Mouse (Mus musculus): ENCODE measurements around the gene Lsm11. TPM values are rescaled to one million over a fixed set of nuclear protein-coding genes. Genes with fewer than 3 reads are reported as not detected.

The Lsm11 gene
- polyA plus RNA-seq, 1 experiment from 2014 or later: 12.0 TPM

DNA sequence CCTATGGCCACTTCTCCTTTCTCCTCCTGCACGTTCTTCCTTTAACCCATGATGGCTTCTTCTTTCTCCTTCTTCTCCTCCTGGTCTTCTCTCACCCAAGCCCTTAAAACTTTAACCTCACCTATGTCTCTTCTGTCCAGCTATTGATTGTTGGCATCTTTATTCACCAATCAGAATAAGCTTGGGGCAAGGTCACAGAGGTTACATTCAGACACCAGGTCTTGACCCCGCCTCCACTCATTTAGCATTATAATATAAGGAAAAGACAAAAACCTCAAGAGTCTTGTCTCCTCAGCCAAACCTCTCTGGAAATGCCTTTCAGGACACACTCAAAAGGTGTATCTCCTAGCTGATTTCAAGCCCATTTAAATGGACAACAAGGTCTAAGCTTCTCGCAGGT is 23.7 kb upstream of the Lsm11 start:
- Histone ChIP-seq H3K27ac (ENCODE audit: low read depth, low read length) (no peak overlapping the region), H3K4me2 (replicated peaks; ENCODE audit: low read depth, low read length) (no peak overlapping the region), H3K9ac (ENCODE audit: low read depth, low read length) (no peak overlapping the region), H3K27me3 (ENCODE audit: control insufficient read depth, insufficient read depth, low read length) (no peaks in the 10 kb centered on the region), H3K4me3 (ENCODE audit: low read depth, low read length) (no peak overlapping the region), H3K9me3 (ENCODE audit: control insufficient read depth, low read length) (no peaks in the 10 kb centered on the region), H3K4me1 (replicated peaks; ENCODE audit: control insufficient read depth, insufficient read depth, low read length) (no peaks in the 10 kb centered on the region), H3K36me3 (ENCODE audit: control insufficient read depth, insufficient read depth, low read length) (no peaks in the 10 kb centered on the region)
- no peak for DNase-seq (ENCODE audit: low spot score)
- no peak for ATAC-seq (ENCODE audit: low FRiP score)
- WGBS: 92% methylated on average over 3 of the region's 3 CpGs

DNA sequence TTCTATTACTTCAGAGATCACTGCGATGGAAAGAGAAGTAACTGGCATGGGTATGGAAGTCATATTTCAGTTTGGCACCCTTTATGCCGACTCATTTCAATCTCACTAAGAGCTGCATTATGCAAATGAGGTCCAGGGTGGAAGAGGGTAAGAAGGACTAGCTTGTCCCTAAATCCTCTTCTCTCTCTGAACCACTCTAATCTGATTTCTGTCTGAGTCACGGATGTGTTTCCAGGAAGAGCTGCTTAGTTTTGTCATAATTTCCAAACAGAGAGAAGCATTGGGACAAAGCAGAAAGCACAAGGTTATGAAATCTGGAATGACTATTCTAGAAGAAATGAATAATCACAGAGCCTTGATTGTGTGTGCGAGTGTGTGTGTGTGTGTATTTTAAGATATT is 22.2 kb upstream of the Lsm11 start:
- H3K27me3 ChIP-seq (ENCODE audit: control insufficient read depth, insufficient read depth, low read length): no peaks in the 10 kb centered on the region
- ATAC-seq (ENCODE audit: low FRiP score) (no peak), DNase-seq (ENCODE audit: low spot score) (no peak)
- H3K36me3 ChIP-seq (ENCODE audit: control insufficient read depth, insufficient read depth, low read length): no peaks in the 10 kb centered on the region
- H3K4me2 ChIP-seq (replicated peaks; ENCODE audit: low read depth, low read length): no peak overlapping the region
- no peak overlapping the region for H3K27ac ChIP-seq (ENCODE audit: low read depth, low read length)
- no peak overlapping the region for H3K9ac ChIP-seq (ENCODE audit: low read depth, low read length)
- H3K4me1 ChIP-seq (replicated peaks; ENCODE audit: control insufficient read depth, insufficient read depth, low read length): no peaks in the 10 kb centered on the region
- H3K9me3 ChIP-seq (ENCODE audit: control insufficient read depth, low read length): no peaks in the 10 kb centered on the region
- WGBS: 88% methylated on average over 4 of the region's 4 CpGs
- H3K4me3 ChIP-seq (ENCODE audit: low read depth, low read length): no peak overlapping the region

DNA sequence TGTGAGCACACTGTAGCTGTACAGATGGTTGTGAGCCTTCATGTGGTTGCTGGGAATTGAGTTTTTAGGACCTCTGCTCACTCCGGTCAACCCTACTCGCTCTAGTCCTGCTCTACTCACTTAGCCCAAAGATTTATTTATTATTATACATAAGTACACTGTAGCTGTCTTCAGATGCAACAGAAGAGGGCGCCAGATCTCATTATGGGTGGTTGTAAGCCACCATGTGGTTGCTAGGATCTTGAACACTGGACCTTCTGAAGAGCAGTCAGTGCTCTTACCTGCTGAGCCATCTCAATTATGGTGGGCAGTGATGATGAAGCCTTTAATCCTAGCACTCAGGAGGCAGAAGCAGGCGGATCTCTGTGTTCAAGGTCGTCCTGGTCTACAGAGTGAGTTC is 15.3 kb upstream of the Lsm11 start:
- DNase-seq (ENCODE audit: low spot score): no peak
- Histone ChIP-seq H3K4me3 (ENCODE audit: low read depth, low read length) (no peak overlapping the region), H3K36me3 (ENCODE audit: control insufficient read depth, insufficient read depth, low read length) (no peaks in the 10 kb centered on the region), H3K27me3 (ENCODE audit: control insufficient read depth, insufficient read depth, low read length) (no peaks in the 10 kb centered on the region), H3K4me2 (replicated peaks; ENCODE audit: low read depth, low read length) (no peak overlapping the region), H3K9ac (ENCODE audit: low read depth, low read length) (no peak overlapping the region), H3K4me1 (replicated peaks; ENCODE audit: control insufficient read depth, insufficient read depth, low read length) (no peaks in the 10 kb centered on the region), H3K27ac (ENCODE audit: low read depth, low read length) (no peak overlapping the region), H3K9me3 (ENCODE audit: control insufficient read depth, low read length) (no peaks in the 10 kb centered on the region)
- ATAC-seq (ENCODE audit: low FRiP score): no peak
- WGBS: 80% methylated on average over 5 of the region's 5 CpGs

DNA sequence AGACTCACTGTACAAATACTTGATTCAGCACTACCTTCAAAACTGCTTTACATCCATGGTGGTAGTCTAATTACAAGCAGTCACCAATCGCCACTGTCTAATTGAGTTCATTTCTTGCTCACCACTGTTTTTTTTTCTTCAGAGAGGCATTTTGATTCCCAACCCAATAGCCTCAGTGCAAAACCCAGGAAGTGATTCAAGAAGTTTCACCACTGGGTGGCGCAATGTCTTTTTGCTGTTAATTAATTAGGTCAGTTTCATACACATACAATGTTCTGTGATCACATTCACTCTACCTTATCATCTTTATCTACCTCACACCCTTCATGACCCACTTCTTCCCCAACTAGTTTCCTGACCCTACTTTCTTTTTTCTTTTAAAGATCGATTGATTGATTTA is 14.9 kb upstream of the Lsm11 start:
- Histone ChIP-seq H3K27me3 (ENCODE audit: control insufficient read depth, insufficient read depth, low read length) (no peaks in the 10 kb centered on the region), H3K4me3 (ENCODE audit: low read depth, low read length) (no peak overlapping the region), H3K4me1 (replicated peaks; ENCODE audit: control insufficient read depth, insufficient read depth, low read length) (no peaks in the 10 kb centered on the region), H3K9ac (ENCODE audit: low read depth, low read length) (no peak overlapping the region), H3K9me3 (ENCODE audit: control insufficient read depth, low read length) (no peaks in the 10 kb centered on the region), H3K27ac (ENCODE audit: low read depth, low read length) (no peak overlapping the region), H3K4me2 (replicated peaks; ENCODE audit: low read depth, low read length) (no peak overlapping the region), H3K36me3 (ENCODE audit: control insufficient read depth, insufficient read depth, low read length) (no peaks in the 10 kb centered on the region)
- peak; percentile 30 for DNase-seq (ENCODE audit: low spot score)
- WGBS: 72% methylated on average over 3 of the region's 3 CpGs
- ATAC-seq (ENCODE audit: low FRiP score): no peak

DNA sequence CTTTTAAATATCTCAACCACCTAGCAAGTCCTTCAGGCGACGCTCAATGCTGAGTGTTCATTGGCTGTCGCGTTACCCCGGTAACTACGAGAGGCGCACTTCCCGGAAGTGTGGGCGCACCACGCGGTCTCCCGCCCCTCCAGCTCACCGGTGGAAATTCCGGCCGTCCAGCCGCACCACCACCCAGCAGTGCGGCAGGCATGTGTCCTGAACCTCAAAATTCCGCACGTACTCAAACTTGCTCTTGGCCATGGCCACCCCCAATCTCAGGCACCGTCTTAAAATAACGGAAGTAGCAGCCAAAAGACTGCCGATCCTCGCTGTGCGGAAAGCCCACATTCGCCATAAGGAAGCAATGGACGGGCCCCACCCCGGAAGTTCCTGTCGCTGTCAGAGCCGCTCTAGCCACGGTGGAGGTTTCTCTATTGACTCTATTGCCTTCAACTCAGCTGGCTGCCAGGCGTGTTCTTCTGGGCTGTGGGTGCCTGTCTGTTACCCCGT is 10.4 kb upstream of the Lsm11 start, which contains the start of gene Thg1l:
Thg1l (minus strand) TSS at position 368 of the 501 bp plus-strand sequence.
- H3K4me2 ChIP-seq (replicated peaks; ENCODE audit: low read depth, low read length): peak within 1 kb of the TSS; percentile 42
- peak within 1 kb of the TSS; percentile 64 for H3K4me3 ChIP-seq (ENCODE audit: low read depth, low read length)
- H3K9ac ChIP-seq (ENCODE audit: low read depth, low read length): peak within 1 kb of the TSS; percentile 49; the same call in 1 of the 2 replicates
- no peak within 1 kb of the TSS for H3K27ac ChIP-seq (ENCODE audit: low read depth, low read length)
- no peaks in the 10 kb centered on the region for H3K4me1 ChIP-seq (replicated peaks; ENCODE audit: control insufficient read depth, insufficient read depth, low read length)
- peak; percentile 96 for DNase-seq (ENCODE audit: low spot score)
- under 1% methylated on average over 32 of the region's 32 CpGs for WGBS
- H3K27me3 ChIP-seq (ENCODE audit: control insufficient read depth, insufficient read depth, low read length): no peaks in the 10 kb centered on the region
- no peaks in the 10 kb centered on the region for H3K36me3 ChIP-seq (ENCODE audit: control insufficient read depth, insufficient read depth, low read length)
- no peaks in the 10 kb centered on the region for H3K9me3 ChIP-seq (ENCODE audit: control insufficient read depth, low read length)
- ATAC-seq (ENCODE audit: low FRiP score): peak; percentile 100

DNA sequence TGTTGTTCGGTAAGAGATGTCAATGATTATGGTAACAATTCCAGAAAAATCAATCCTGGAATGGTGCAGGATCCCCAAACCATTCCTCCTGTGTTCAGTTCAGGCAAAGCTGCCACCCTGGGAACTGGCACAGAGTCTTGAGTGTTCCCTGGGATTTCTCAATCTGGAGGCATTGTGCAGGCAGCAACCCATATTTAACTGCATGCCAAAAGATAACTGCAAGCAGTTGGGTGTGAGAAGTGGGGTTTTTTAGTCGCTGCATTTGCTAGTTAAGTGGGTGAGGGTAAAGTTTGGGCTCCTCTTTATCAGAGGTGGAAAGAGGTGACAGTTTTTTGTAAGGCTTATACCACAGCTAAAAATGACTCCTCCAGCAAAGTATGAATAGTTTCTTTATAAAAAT is 2.8 kb upstream of the Lsm11 start:
- Histone ChIP-seq H3K4me1 (replicated peaks; ENCODE audit: control insufficient read depth, insufficient read depth, low read length) (no peaks in the 10 kb centered on the region; the same call in 1 of the 2 replicates), H3K27me3 (ENCODE audit: control insufficient read depth, insufficient read depth, low read length) (no peaks in the 10 kb centered on the region), H3K4me3 (ENCODE audit: low read depth, low read length) (no peak overlapping the region), H3K4me2 (replicated peaks; ENCODE audit: low read depth, low read length) (no peak overlapping the region), H3K9me3 (ENCODE audit: control insufficient read depth, low read length) (no peaks in the 10 kb centered on the region), H3K27ac (ENCODE audit: low read depth, low read length) (no peak overlapping the region), H3K36me3 (ENCODE audit: control insufficient read depth, insufficient read depth, low read length) (no peaks in the 10 kb centered on the region), H3K9ac (ENCODE audit: low read depth, low read length) (no peak overlapping the region)
- 87% methylated on average over 2 of the region's 2 CpGs for WGBS
- DNase-seq (ENCODE audit: low spot score) (no peak), ATAC-seq (ENCODE audit: low FRiP score) (no peak)

DNA sequence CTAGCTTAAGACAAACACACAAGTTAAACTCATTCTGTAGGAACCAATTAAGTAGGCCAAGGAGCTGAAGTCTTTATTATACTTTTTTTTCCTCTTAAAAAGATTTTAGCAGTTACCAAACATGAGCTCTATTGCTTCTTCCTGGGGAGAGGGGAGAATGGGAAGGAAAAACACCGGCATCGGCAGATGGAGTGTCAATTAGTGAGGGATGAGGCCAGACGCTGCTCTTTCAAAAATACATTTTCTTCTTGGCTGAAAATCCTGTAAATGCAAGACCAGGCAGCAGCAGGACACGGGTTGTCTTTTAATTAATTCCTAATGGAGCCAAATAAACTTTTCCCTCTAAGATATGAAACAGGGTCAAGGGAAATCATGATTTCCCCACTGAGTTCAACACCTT is 2.1 kb upstream of the Lsm11 start:
- Histone ChIP-seq H3K4me2 (replicated peaks; ENCODE audit: low read depth, low read length) (no peak overlapping the region), H3K27me3 (ENCODE audit: control insufficient read depth, insufficient read depth, low read length) (no peaks in the 10 kb centered on the region), H3K27ac (ENCODE audit: low read depth, low read length) (no peak overlapping the region), H3K4me1 (replicated peaks; ENCODE audit: control insufficient read depth, insufficient read depth, low read length) (no peaks in the 10 kb centered on the region; the same call in 1 of the 2 replicates), H3K9ac (ENCODE audit: low read depth, low read length) (no peak overlapping the region), H3K9me3 (ENCODE audit: control insufficient read depth, low read length) (no peaks in the 10 kb centered on the region), H3K4me3 (ENCODE audit: low read depth, low read length) (no peak overlapping the region), H3K36me3 (ENCODE audit: control insufficient read depth, insufficient read depth, low read length) (no peaks in the 10 kb centered on the region)
- ATAC-seq (ENCODE audit: low FRiP score) (no peak), DNase-seq (ENCODE audit: low spot score) (no peak)
- WGBS: 87% methylated on average over 4 of the region's 4 CpGs

DNA sequence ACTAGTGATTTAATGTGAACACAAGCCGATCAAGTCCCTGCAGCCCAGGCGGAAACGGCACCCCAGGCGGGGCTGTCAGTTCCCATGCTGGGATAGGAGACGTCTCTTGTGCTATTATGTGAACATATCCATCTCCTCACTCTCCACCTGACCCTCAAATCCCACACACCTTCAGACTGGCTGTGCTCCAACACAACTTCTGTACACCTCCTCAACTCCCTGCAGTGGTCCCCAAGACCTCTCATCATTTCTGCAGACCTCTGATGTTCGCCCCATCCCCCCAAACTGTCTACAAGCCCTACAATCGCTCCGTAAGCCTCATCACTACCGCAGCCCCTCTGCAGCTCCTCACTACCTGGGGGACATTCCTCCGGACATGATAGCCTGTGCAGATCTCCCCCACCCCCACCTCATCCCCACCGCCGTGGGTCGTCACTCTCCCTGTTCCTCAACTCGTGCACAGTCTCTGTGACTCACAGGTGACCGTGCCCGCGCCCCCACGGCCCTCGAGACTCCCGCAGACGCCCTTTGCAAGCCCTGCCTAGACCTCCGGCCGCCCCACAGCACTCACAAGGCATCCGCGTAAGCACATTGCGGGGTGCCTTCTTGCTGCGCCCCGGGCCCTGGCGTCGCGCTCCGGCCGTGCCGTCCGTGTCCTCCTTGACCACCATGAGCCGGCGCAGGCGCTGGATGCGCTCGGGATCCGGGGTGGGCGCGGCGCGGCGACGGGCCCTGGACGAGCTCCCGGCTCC is 668 bp downstream of the Lsm11 start:
- H3K27me3 ChIP-seq (ENCODE audit: control insufficient read depth, insufficient read depth, low read length): no peaks in the 10 kb centered on the region
- peak overlapping the region; percentile 60 for H3K27ac ChIP-seq (ENCODE audit: low read depth, low read length)
- peak; percentile 83 for ATAC-seq (ENCODE audit: low FRiP score)
- H3K4me3 ChIP-seq (ENCODE audit: low read depth, low read length): peak overlapping the region; percentile 83
- H3K36me3 ChIP-seq (ENCODE audit: control insufficient read depth, insufficient read depth, low read length): no peaks in the 10 kb centered on the region
- H3K9ac ChIP-seq (ENCODE audit: low read depth, low read length): peak overlapping the region; percentile 87
- DNase-seq (ENCODE audit: low spot score): peak; percentile 42
- peak overlapping the region; percentile 90 for H3K4me2 ChIP-seq (replicated peaks; ENCODE audit: low read depth, low read length)
- no peaks in the 10 kb centered on the region for H3K9me3 ChIP-seq (ENCODE audit: control insufficient read depth, low read length)
- no peaks in the 10 kb centered on the region; the same call in 1 of the 2 replicates for H3K4me1 ChIP-seq (replicated peaks; ENCODE audit: control insufficient read depth, insufficient read depth, low read length)
- WGBS: 1% methylated on average over 33 of the region's 49 CpGs
